Mouse (Mus musculus) heart, adult 2 months (tissue): ENCODE results near the gene Tcf20. TPM values are rescaled to one million over a fixed set of nuclear protein-coding genes. Genes with fewer than 3 reads are reported as not detected.

Experiments used
- DNase-seq, 2 experiments: peaks; one replicate each; pipeline ENCODE4 v3.0.0; 2021
- H3K27ac ChIP-seq: fragments of 200-600 bp; 2 replicates; pipeline ENCODE4 v1.8.1; 2022
- H3K27me3 ChIP-seq: fragments of 200-500 bp; 2 replicates; pipeline ENCODE4 v1.6.1; 2012; ENCODE audit warnings: mild to moderate bottlenecking, low read length, inconsistent platforms, mixed read lengths; ENCODE audit not compliant: control insufficient read depth, insufficient read depth
- H3K36me3 ChIP-seq: fragments of 200-500 bp; 2 replicates; pipeline ENCODE4 v1.6.1; 2012; ENCODE audit warnings: low read length, inconsistent platforms; ENCODE audit not compliant: control insufficient read depth, insufficient read depth
- H3K4me1 ChIP-seq: fragments of 200-500 bp; 2 replicates; pipeline ENCODE4 v1.6.1; 2011; ENCODE audit warnings: low read length; ENCODE audit not compliant: control insufficient read depth, insufficient read depth
- H3K4me3 ChIP-seq: fragments of 200-600 bp; 2 replicates; pipeline ENCODE4 v1.8.1; 2022
- H3K79me2 ChIP-seq: fragments of 200-500 bp; replicated peaks from 2 replicates; pipeline ENCODE4 v1.6.1; 2012; ENCODE audit warnings: mild to moderate bottlenecking, inconsistent platforms, low read length, moderate library complexity, mixed read lengths; ENCODE audit not compliant: control insufficient read depth, insufficient read depth
- H3K9ac ChIP-seq: fragments of 200-500 bp; 2 replicates; pipeline ENCODE4 v1.6.1; 2012; ENCODE audit warnings: low read depth, mild to moderate bottlenecking, control low read depth, inconsistent platforms, low read length, mixed read lengths
- CTCF ChIP-seq: fragments of 200-600 bp; IDR thresholded peaks from 2 replicates; pipeline ENCODE4 v1.8.1; 2022; ENCODE audit warnings: antibody characterized with exemption, mild to moderate bottlenecking, moderate library complexity
- EP300 ChIP-seq: fragments of 200-500 bp; IDR thresholded peaks from 2 replicates; pipeline ENCODE4 v1.6.1; 2011; ENCODE audit warnings: low read depth, low read length, control low read depth; ENCODE audit not compliant: insufficient read depth
- POLR2A ChIP-seq: fragments of 200-500 bp; IDR thresholded peaks from 2 replicates; pipeline ENCODE4 v1.6.1; 2011; ENCODE audit warnings: mild to moderate bottlenecking, low read depth, low read length, control low read depth; ENCODE audit not compliant: insufficient read depth
- WGBS: fragments of 180-500 bp; shearing (Covaris S2); methylation state at CpG from one replicate; pipeline ENCODE4 v1.1.7; 2018; 5-methylcytosine and 5-hydroxymethylcytosine counted together
- intact Hi-C: fragments of 180-260 bp; cut with DNase I; formaldehyde crosslinking; loops from one replicate; pipeline ENCODE4 v1.15.1; 2025
- polyA plus RNA-seq: library from polyadenylated mRNA; depleted of rRNA; stranded (reverse); fragments of >200 nt; gene quantifications from 2 replicates; pipeline ENCODE4 v1.2.3, GENCODE M21; 2012
- total RNA-seq, 2 experiments: library from RNA; stranded (reverse); gene quantifications; 2 replicates each; pipeline ENCODE4 v1.2.3; 2021

The Tcf20 gene
- total and polyA plus RNA-seq, 3 experiments, result 6.6 to 60.8 (median 60.1) TPM

GRCm38 (mm10) chr15:82963556-82964156 lies 24.0 kb downstream of the Tcf20 start:
- Histone ChIP-seq H3K4me1 (no peaks in the 10 kb centered on the region), H3K27me3 (0 out of 2 replicates have a peak, but pooled peaks cover 2% of the 10 kb centered on the region), H3K27ac (no peak overlapping the region), H3K4me3 (no peak overlapping the region), H3K9ac (0 out of 2 replicates have a peak overlapping the region, but pooled peaks have one; percentile 42), H3K79me2 (no peaks in the 10 kb centered on the region), H3K36me3 (no peaks in the 10 kb centered on the region)
- WGBS, result 15% methylated on average over 15 of the region's 82 CpGs
- TF ChIP-seq POLR2A (no peak), EP300 (no peak), CTCF (no peak)
- peak in 1 of 2 experiments; percentile 41 for DNase-seq
- intact Hi-C loops, result no loop called here

- H3K4me1 ChIP-seq, result no peaks in the 10 kb centered on the region
- 0 out of 2 replicates have a peak, but pooled peaks cover 2% of the 10 kb centered on the region for H3K27me3 ChIP-seq
These were observed 24.6 kb downstream of the Tcf20 start for GRCm38 (mm10) chr15:82963090-82963489.

GRCm38 (mm10) chr15:82962536-82962935 lies 25.1 kb downstream of the Tcf20 start:
- H3K79me2 ChIP-seq, result no peaks in the 10 kb centered on the region
- H3K27me3 ChIP-seq, result 0 out of 2 replicates have a peak, but pooled peaks cover 2% of the 10 kb centered on the region
- H3K4me1 ChIP-seq, result no peaks in the 10 kb centered on the region
- H3K27ac ChIP-seq, result no peak overlapping the region
- intact Hi-C loops, result no loop called here
- no peak for DNase-seq
- H3K4me3 ChIP-seq, result no peak overlapping the region
- no peaks in the 10 kb centered on the region for H3K36me3 ChIP-seq
- 56% methylated on average over 4 of the region's 4 CpGs for WGBS
- no peak overlapping the region for H3K9ac ChIP-seq
- TF ChIP-seq POLR2A, result no peak
- no peak for TF ChIP-seq EP300
- no peak for TF ChIP-seq CTCF

More at GRCm38 (mm10) chr15:82963090-82963489, 24.6 kb downstream of the Tcf20 start:
- H3K27ac ChIP-seq, result no peak overlapping the region
- peak overlapping the region; percentile 30 for H3K4me3 ChIP-seq
- intact Hi-C loops, result no loop called here
- 6% methylated on average over 39 of the region's 39 CpGs for WGBS
- DNase-seq, result no peak
- peak overlapping the region; percentile 50; the same call in 1 of the 2 replicates for H3K9ac ChIP-seq
- H3K79me2 ChIP-seq, result no peaks in the 10 kb centered on the region
- H3K36me3 ChIP-seq, result no peaks in the 10 kb centered on the region
- no peak for TF ChIP-seq POLR2A
- no peak for TF ChIP-seq EP300
- no peak for TF ChIP-seq CTCF

- H3K4me3 ChIP-seq, result no peak overlapping the region
- H3K79me2 ChIP-seq, result no peaks in the 10 kb centered on the region
- no peak for TF ChIP-seq EP300
- no peak for TF ChIP-seq CTCF
- no peak for TF ChIP-seq POLR2A
- intact Hi-C loops, result no loop called here
- no peaks in the 10 kb centered on the region for H3K4me1 ChIP-seq
- 0 out of 2 replicates have a peak, but pooled peaks cover 2% of the 10 kb centered on the region for H3K27me3 ChIP-seq
- H3K9ac ChIP-seq, result no peak overlapping the region
- no peak for DNase-seq
- no peaks in the 10 kb centered on the region for H3K36me3 ChIP-seq
- WGBS, result 12% methylated on average over 26 of the region's 26 CpGs
- H3K27ac ChIP-seq, result no peak overlapping the region
These were observed 26.7 kb downstream of the Tcf20 start for GRCm38 (mm10) chr15:82960786-82961561.

- no peaks in the 10 kb centered on the region for H3K79me2 ChIP-seq
- TF ChIP-seq CTCF, result no peak
- TF ChIP-seq EP300, result no peak
- no peak for TF ChIP-seq POLR2A
- no peak overlapping the region for H3K27ac ChIP-seq
- 0 out of 2 replicates have a peak, but pooled peaks cover 2% of the 10 kb centered on the region for H3K27me3 ChIP-seq
- no peaks in the 10 kb centered on the region for H3K4me1 ChIP-seq
- H3K4me3 ChIP-seq, result no peak overlapping the region
- WGBS, result 49% methylated on average over 12 of the region's 12 CpGs
- DNase-seq, result no peak
- no peaks in the 10 kb centered on the region for H3K36me3 ChIP-seq
- H3K9ac ChIP-seq, result no peak overlapping the region
- intact Hi-C loops, result no loop called here
These were observed 28.5 kb downstream of the Tcf20 start for GRCm38 (mm10) chr15:82959151-82959550.

GRCm38 (mm10) chr15:82958253-82958701 lies 29.4 kb downstream of the Tcf20 start:
- Histone ChIP-seq H3K4me1 (no peaks in the 10 kb centered on the region), H3K79me2 (no peaks in the 10 kb centered on the region), H3K27me3 (0 out of 2 replicates have a peak, but pooled peaks cover 2% of the 10 kb centered on the region), H3K27ac (no peak overlapping the region), H3K9ac (no peak overlapping the region), H3K36me3 (no peaks in the 10 kb centered on the region), H3K4me3 (no peak overlapping the region)
- DNase-seq, result no peak
- TF ChIP-seq EP300 (no peak), CTCF (no peak), POLR2A (no peak)
- 20% methylated on average over 16 of the region's 16 CpGs for WGBS
- intact Hi-C loops, result no loop called here
